Mouse (Mus musculus): ENCODE measurements around the gene Mrps33. TPM values are rescaled to one million over a fixed set of nuclear protein-coding genes. Genes with fewer than 3 reads are reported as not detected.

Gene Mrps33
- total RNA-seq, 2 experiments from 2014 or later = 55.5 to 58.8 TPM

- no peak for DNase-seq
Measured at GRCm38 (mm10) chr6:39780857-39781666, 29.7 kb downstream of the Mrps33 start.

- DNase-seq = no peak
Measured at GRCm38 (mm10) chr6:39778506-39778905, 32.3 kb downstream of the Mrps33 start.

GRCm38 (mm10) chr6:39776275-39776674 is 34.5 kb downstream of the Mrps33 start:
- no peak for DNase-seq

GRCm38 (mm10) chr6:39775029-39775428 is 35.8 kb downstream of the Mrps33 start:
- no peak for DNase-seq

- DNase-seq = no peak
Measured at GRCm38 (mm10) chr6:39757229-39757628, 53.6 kb downstream of the Mrps33 start.

Other genes starting within 250 kb of the Mrps33 start
- gene Adck2, start 237.1 kb downstream of the Mrps33 start, total RNA-seq (2021) = 1 to 10 TPM; 5.9 to 7.3 TPM
- not detected for gene Gm42420, start 225.2 kb downstream of the Mrps33 start, total RNA-seq (2021)
- 100 to 1,000 TPM; 442 to 448 TPM for gene Ndufb2, start 218.4 kb downstream of the Mrps33 start, total RNA-seq (2021)
- gene Braf, start 85.5 kb downstream of the Mrps33 start, total RNA-seq (2021) = 1 to 10 TPM; 5.4 to 7.4 TPM
- gene Tmem178b, start 62.3 kb upstream of the Mrps33 start, total RNA-seq (2021) = 1 to 10 TPM; 3.3 to 3.4 TPM